Mouse (Mus musculus) midbrain, embryonic 12.5 days (tissue): ENCODE results near the gene Gm10563. TPM values are rescaled to one million over a fixed set of nuclear protein-coding genes. Genes with fewer than 3 reads are reported as not detected.
A peak's percentile ranks its signal among the peaks of the same experiment; 100 is the strongest.
"Not testable (repeated sequence)": the region's sequence is repeated elsewhere in the genome, so short reads cannot be mapped to it uniquely, and the experiment has no call there.

Source experiments
- ATAC-seq: fragments of 200-750 bp; cut with Nextera tagmentation; 2 replicates; pipeline ENCODE4 v1.8.0; 2017; ENCODE audit warnings: low read depth, moderate TSS enrichment, moderate library complexity; ENCODE audit not compliant: low FRiP score
- H3K27ac ChIP-seq: fragments of 300-500 bp; sonication (generic); replicated peaks from 2 replicates; pipeline ENCODE4 v1.5.1; 2016; ENCODE audit warnings: mild to moderate bottlenecking
- H3K27me3 ChIP-seq: fragments of 300-500 bp; sonication (generic); 2 replicates; pipeline ENCODE4 v1.6.1; 2016; ENCODE audit warnings: mild to moderate bottlenecking
- H3K36me3 ChIP-seq: fragments of 300-500 bp; sonication (generic); 2 replicates; pipeline ENCODE4 v1.6.1; 2016
- H3K4me1 ChIP-seq: fragments of 300-500 bp; sonication (generic); 2 replicates; pipeline ENCODE4 v1.6.1; 2016
- H3K4me2 ChIP-seq: fragments of 300-500 bp; sonication (generic); replicated peaks from 2 replicates; pipeline ENCODE4 v1.6.1; 2016; ENCODE audit warnings: mild to moderate bottlenecking, moderate library complexity
- H3K4me3 ChIP-seq: fragments of 300-500 bp; sonication (generic); 2 replicates; pipeline ENCODE4 v1.5.1; 2016; ENCODE audit warnings: mild to moderate bottlenecking
- H3K9ac ChIP-seq: fragments of 300-500 bp; sonication (generic); replicated peaks from 2 replicates; pipeline ENCODE4 v1.6.1; 2016; ENCODE audit warnings: mild to moderate bottlenecking, moderate library complexity
- H3K9me3 ChIP-seq: fragments of 300-500 bp; sonication (generic); 2 replicates; pipeline ENCODE4 v1.6.1; 2016; ENCODE audit warnings: mild to moderate bottlenecking
- WGBS: fragments of 180-500 bp; shearing (Covaris S2); methylation state at CpG from one replicate; pipeline ENCODE4 v1.1.7; 2016; 5-methylcytosine and 5-hydroxymethylcytosine counted together
- polyA plus RNA-seq: library from polyadenylated mRNA; unstranded; fragments of >200 nt; fragmentation: Nextera tagmentation; extraction: Ambion mirVana; gene quantifications from 2 replicates; pipeline ENCODE4 v1.2.1, GENCODE M21; 2016

The Gm10563 gene
- not detected in 2 replicates for polyA plus RNA-seq

DNA sequence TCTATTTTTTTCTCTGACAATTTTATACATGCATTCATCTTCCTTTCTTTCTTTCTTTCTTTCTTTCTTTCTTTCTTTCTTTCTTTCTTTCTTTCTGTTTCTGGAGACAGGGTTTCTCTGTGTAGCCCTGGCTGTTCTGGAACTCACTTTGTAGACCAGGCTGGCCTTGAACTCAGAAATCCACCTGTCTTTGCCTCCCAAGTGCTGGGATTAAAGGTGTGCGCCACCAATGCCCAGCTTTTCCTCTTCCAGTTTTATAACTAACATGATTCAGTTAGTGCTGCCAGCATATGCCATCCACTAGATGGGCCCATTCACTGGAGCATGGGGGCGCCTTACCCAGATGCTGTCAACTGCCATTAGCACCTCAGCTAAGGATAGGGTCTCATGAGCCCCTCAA is at the start of gene Gm10563:
TSS of gene Gm10563 (minus strand) at position 101 of the 400 bp plus-strand sequence.
- H3K27ac ChIP-seq, ATAC-seq, H3K9ac ChIP-seq, H3K4me1 ChIP-seq, H3K27me3 ChIP-seq, H3K4me2 ChIP-seq, H3K4me3 ChIP-seq, H3K9me3 ChIP-seq: not testable (repeated sequence)
- peaks cover 86% of the 10 kb centered on the region for H3K36me3 ChIP-seq
- WGBS: 94% methylated on average over 2 of the region's 2 CpGs

- peak overlapping the region; percentile 79 for H3K4me2 ChIP-seq
- peaks cover 39% of the 10 kb centered on the region for H3K27me3 ChIP-seq
- H3K36me3 ChIP-seq: no peaks in the 10 kb centered on the region
- peak overlapping the region; percentile 82 for H3K27ac ChIP-seq
- peak overlapping the region; percentile 63 for H3K9ac ChIP-seq
- H3K9me3 ChIP-seq: no peaks in the 10 kb centered on the region
- H3K4me3 ChIP-seq: peak overlapping the region; percentile 72
- peaks cover 13% of the 10 kb centered on the region for H3K4me1 ChIP-seq
- WGBS: under 1% methylated on average over 90 of the region's 92 CpGs
- peak; percentile 63 for ATAC-seq
Measured at GRCm38 (mm10) chr4:155694482-155695401, 49.5 kb upstream of the Gm10563 start.

DNA sequence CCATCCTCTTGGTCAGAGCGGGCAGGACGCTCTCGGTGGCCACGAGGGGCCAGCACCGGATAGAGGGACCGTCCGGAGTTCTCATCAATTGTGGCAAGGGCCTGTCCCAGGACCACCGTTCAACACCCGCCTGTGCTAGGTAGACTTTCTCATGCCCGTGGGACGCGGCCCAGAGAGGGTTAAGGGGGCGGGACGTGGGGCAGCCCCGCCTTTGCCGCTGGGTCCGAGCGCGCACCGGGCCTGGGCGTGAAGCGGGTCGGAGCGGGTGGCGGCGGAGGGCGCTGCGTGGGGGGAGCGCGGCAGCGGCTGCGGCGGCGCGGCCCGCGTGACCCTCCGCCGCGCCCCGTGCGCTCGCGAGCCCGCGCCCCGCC is 48.9 kb upstream of the Gm10563 start, which contains the start of gene Fndc10:
TSS of gene Fndc10 (plus strand) at position 232 of the 371 bp plus-strand sequence.
- Histone ChIP-seq H3K9me3 (no peaks in the 10 kb centered on the region), H3K4me3 (peak within 1 kb of the TSS; percentile 72), H3K27ac (peak within 1 kb of the TSS; percentile 82), H3K36me3 (no peaks in the 10 kb centered on the region), H3K27me3 (peaks cover 39% of the 10 kb centered on the region), H3K4me1 (peaks cover 13% of the 10 kb centered on the region), H3K4me2 (peak within 1 kb of the TSS; percentile 79), H3K9ac (peak within 1 kb of the TSS; percentile 63)
- under 1% methylated on average over 41 of the region's 47 CpGs for WGBS
- ATAC-seq: peak; percentile 83

DNA sequence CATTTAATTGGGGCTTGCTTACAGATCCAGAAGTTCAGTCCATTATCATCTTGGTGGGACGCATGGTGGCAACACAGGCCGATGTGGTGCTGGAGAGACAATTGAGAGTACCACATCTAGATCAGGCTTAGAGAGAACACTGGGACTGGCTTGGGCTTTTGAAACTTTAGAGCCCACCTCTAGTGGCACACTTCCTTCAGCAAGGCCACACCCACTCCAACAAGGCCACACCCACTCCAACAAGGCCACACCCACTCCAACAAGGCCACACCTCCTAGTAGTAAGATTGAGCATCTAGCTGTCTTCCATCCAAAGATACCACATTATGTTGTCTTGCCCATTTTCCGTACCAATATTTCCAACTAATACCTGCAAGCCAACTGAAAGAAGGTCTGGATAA is 47.2 kb upstream of the Gm10563 start:
- no peak overlapping the region for H3K4me3 ChIP-seq
- peaks cover 39% of the 10 kb centered on the region for H3K27me3 ChIP-seq
- no peaks in the 10 kb centered on the region for H3K9me3 ChIP-seq
- peaks cover 13% of the 10 kb centered on the region for H3K4me1 ChIP-seq
- WGBS: 98% methylated on average over 3 of the region's 3 CpGs
- H3K36me3 ChIP-seq: no peaks in the 10 kb centered on the region
- no peak for ATAC-seq
- H3K27ac ChIP-seq: no peak overlapping the region
- no peak overlapping the region for H3K4me2 ChIP-seq
- H3K9ac ChIP-seq: no peak overlapping the region

- peaks cover 13% of the 10 kb centered on the region for H3K4me1 ChIP-seq
- WGBS: 85% methylated on average over 12 of the region's 12 CpGs
- no peaks in the 10 kb centered on the region for H3K36me3 ChIP-seq
- no peak overlapping the region for H3K4me2 ChIP-seq
- H3K27me3 ChIP-seq: peaks cover 28% of the 10 kb centered on the region
- H3K9me3 ChIP-seq: no peaks in the 10 kb centered on the region
- H3K9ac ChIP-seq: no peak overlapping the region
- H3K27ac ChIP-seq: no peak overlapping the region
- H3K4me3 ChIP-seq: no peak overlapping the region
- no peak for ATAC-seq
Measured at GRCm38 (mm10) chr4:155690571-155691375, 45.6 kb upstream of the Gm10563 start.

DNA sequence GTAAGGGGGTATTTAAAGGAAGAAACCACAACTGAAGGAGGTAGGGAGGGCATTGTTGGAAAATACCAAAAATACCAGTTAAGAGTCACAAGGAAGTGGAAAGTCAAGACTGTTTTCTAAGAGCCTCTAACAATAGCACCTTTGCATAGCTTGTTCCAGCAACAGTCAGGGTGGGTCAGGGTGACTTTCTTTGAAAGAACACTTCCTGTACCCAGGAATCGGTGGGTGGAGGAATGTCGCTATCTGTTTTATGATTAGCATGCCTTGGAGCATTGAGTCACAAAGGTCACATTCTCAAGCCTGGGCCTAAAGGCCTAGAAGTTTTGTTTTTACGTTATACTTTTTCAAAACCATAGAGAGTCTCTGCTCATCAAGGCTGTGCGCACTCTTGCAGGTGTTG is 42.6 kb upstream of the Gm10563 start:
- H3K4me3 ChIP-seq, ATAC-seq, H3K36me3 ChIP-seq, H3K27me3 ChIP-seq, H3K4me1 ChIP-seq, H3K4me2 ChIP-seq, H3K27ac ChIP-seq, H3K9ac ChIP-seq, H3K9me3 ChIP-seq: not testable (repeated sequence)
- WGBS: 93% methylated on average over 4 of the region's 4 CpGs

DNA sequence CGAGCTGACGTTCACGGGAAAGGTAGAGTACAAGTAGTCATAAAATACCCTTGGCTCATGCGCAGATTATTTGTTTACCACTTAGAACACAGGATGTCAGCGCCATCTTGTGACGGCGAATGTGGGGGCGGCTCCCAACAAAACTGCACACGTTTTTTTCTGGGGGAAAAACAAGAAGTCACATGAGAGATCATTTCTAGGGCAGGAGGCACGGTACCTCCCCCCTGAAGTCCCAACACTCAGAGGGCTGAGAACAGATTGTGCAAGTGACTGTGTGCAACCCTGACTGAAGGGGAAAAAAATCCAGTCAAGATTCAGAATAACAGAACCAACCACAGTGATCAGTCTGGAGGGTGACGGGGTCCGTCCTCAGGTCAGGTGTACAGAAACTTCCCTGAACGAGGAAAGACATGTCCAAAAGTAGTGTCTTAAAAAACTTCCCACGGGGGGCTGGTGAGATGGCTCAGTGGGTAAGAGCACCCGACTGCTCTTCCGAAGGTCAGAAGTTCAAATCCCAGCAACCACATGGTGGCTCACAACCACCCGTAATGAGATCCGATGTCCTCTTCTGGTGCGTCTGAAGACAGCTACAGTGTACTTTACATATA is 38.6 kb upstream of the Gm10563 start:
- H3K4me1 ChIP-seq, H3K4me3 ChIP-seq, H3K36me3 ChIP-seq, ATAC-seq, H3K27me3 ChIP-seq, H3K9ac ChIP-seq, H3K9me3 ChIP-seq, H3K4me2 ChIP-seq, H3K27ac ChIP-seq: not testable (repeated sequence)
- 93% methylated on average over 16 of the region's 19 CpGs for WGBS

GRCm38 (mm10) chr4:155675991-155676390 is 30.8 kb upstream of the Gm10563 start:
- ATAC-seq: no peak
- Histone ChIP-seq H3K9me3 (no peaks in the 10 kb centered on the region), H3K4me1 (no peaks in the 10 kb centered on the region), H3K27ac (no peak overlapping the region), H3K27me3 (no peaks in the 10 kb centered on the region), H3K36me3 (no peaks in the 10 kb centered on the region), H3K9ac (no peak overlapping the region), H3K4me3 (no peak overlapping the region), H3K4me2 (no peak overlapping the region)
- 82% methylated on average over 2 of the region's 2 CpGs for WGBS

GRCm38 (mm10) chr4:155672082-155672481 is 26.9 kb upstream of the Gm10563 start:
- ATAC-seq: no peak
- peaks cover 13% of the 10 kb centered on the region for H3K4me1 ChIP-seq
- no peak overlapping the region for H3K27ac ChIP-seq
- 57% methylated on average over 2 of the region's 2 CpGs for WGBS
- no peaks in the 10 kb centered on the region for H3K9me3 ChIP-seq
- no peaks in the 10 kb centered on the region for H3K36me3 ChIP-seq
- H3K4me2 ChIP-seq: no peak overlapping the region
- H3K4me3 ChIP-seq: no peak overlapping the region
- no peak overlapping the region for H3K9ac ChIP-seq
- H3K27me3 ChIP-seq: 0 out of 2 replicates have a peak, but pooled peaks cover 4% of the 10 kb centered on the region

DNA sequence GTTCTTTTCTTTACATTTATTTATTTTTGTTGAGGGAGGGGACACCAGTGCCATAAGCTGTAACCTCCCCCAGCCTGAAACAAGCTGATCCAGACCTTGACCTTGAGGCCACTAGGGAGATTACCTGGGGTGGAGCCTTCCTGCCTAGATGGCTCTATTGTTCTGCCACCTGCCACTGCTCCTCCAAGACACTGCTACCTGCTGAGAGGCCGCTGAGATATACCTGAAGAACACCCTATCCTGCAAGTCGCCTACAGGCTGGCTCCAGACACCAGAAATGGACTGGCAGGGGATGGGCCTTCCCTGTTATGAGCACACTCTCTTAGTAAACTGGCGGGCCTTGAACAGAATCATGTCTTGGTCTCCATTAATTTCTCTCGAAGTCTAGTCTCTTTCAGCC is 25.0 kb upstream of the Gm10563 start:
- not testable (repeated sequence) for H3K4me3 ChIP-seq, H3K9me3 ChIP-seq, H3K27me3 ChIP-seq, H3K9ac ChIP-seq, H3K27ac ChIP-seq, H3K4me2 ChIP-seq, H3K36me3 ChIP-seq, ATAC-seq
- whole genome bisulfite sequencing: 57% methylated on average over 4 of the region's 4 CpGs
- peaks cover 13% of the 10 kb centered on the region for H3K4me1 ChIP-seq

- Histone ChIP-seq H3K4me1 (peaks cover 13% of the 10 kb centered on the region), H3K4me3 (peak overlapping the region; percentile 85), H3K27me3 (0 out of 2 replicates have a peak, but pooled peaks cover 4% of the 10 kb centered on the region), H3K9ac (0 out of 2 replicates have a peak overlapping the region, but pooled peaks have one; percentile 79), H3K36me3 (no peaks in the 10 kb centered on the region), H3K9me3 (no peaks in the 10 kb centered on the region), H3K27ac (no peak overlapping the region), H3K4me2 (peak overlapping the region; percentile 96)
- WGBS: 2% methylated on average over 8 of the region's 8 CpGs
- ATAC-seq: peak; percentile 24
Measured at GRCm38 (mm10) chr4:155669598-155670075, 24.4 kb upstream of the Gm10563 start.
